Mouse (Mus musculus): ENCODE measurements around the gene Rhbdl1. TPM values are rescaled to one million over a fixed set of nuclear protein-coding genes. Genes with fewer than 3 reads are reported as not detected.
A peak's percentile ranks its signal among the peaks of the same experiment; 100 is the strongest.

Gene Rhbdl1
- total RNA-seq, 2 experiments from 2014 or later: 13.6 to 18.4 TPM

DNA sequence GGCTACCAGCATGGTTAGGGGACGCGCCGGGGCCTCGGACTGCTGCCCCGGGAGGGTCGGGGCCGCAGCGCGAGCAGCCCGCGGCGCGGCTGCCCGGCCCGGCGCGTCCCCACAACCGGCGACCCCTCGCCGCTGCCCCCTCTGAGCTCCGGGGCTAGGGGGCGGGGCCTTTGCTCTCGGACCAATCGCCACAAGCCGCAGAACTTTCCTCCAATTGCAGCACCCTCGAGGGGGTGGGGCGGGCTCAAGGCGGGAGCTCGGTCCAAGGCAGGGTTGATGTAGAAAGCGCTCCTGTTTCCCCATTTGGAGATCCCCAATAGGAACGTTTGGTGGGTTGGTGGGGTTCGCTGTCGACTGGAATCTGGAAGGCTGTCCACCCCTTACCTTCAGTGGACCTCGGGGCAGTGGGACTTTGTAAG is 40.1 kb downstream of the Rhbdl1 start, which contains the start of gene Metrn:
TSS of gene Metrn (minus strand) at position 186 of the 419 bp plus-strand sequence.
- peak; percentile 86 to 87 for DNase-seq (ENCODE audit: low spot score in 2 of 2)

- DNase-seq (ENCODE audit: low spot score in 2 of 2): peak in 1 of 2 experiments; percentile 38
Measured at GRCm38 (mm10) chr17:25796211-25796771, 40.8 kb downstream of the Rhbdl1 start.

DNA sequence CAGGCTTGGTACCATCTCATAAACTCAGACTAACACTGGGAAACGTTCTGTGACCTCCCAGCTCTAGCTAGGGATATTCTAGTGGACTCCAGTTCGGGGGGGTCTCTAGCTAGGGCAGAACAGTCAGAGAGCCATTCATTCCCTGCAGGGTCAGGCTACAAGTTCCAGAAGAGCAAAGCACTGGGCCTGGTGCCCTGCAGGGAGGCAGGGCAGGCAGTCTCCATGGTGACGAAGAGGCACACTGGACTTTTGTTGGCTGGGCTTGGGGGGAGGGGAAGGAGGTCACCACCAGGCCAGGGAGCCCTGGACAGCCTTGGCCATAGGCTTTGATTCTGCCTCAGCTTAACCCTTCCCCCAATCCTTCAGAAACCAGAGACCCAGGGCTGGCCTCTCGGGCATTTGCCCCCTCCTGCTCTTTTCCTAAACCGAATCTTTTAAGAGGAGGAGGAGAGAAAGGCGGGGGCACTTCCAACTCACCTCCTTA is 41.4 kb downstream of the Rhbdl1 start, which contains the start of gene AC134908.4:
TSS of gene AC134908.4 (minus strand) at position 51 of the 484 bp plus-strand sequence.
- no peak for DNase-seq (ENCODE audit: low spot score in 2 of 2)

DNA sequence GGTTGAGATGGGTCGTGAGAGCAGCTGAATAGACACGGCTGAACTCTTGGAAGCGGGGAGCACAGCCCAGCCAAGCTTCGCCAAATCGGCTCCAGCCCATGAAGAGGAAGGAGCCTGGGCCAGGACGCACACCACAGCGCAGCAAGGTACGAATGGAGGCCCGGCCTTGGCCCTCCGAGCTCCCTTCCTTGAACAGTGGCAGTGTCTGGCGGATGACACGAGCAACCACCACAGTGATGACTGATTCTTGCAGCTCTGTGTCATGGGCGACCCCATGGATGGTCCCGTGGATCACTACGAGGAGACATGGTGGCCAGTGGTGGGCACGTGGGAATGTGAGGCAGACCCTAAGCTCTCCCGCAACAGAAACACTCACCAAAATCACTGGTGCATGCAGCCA is 42.1 kb downstream of the Rhbdl1 start:
- no peak for DNase-seq (ENCODE audit: low spot score in 2 of 2)

- DNase-seq (ENCODE audit: low spot score in 2 of 2): no peak
Measured at GRCm38 (mm10) chr17:25794197-25794596, 42.9 kb downstream of the Rhbdl1 start.

DNA sequence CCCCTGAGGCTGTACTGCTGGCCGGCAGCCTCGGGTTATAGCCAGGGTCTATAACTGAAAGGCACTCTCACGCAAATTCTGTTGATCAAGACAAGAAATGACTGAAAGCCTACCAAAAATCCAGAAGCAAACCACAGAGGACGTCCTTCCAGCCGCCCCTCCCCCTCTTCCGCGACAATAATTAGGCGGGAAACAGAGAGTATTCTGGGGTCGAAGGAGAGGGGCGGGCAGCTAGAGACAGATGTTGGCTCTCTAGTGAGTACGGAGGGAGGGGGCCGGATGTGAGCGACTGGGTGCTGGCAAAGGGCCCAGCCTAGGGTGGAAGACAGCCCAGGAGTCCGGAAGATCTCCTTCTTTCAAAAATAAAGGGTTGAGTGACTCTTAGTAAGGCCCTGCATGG is 44.5 kb downstream of the Rhbdl1 start, which contains the start of gene Fam173a:
TSS of gene Fam173a (minus strand) at position 287 of the 400 bp plus-strand sequence.
- DNase-seq (ENCODE audit: low spot score in 2 of 2): peak; percentile 57 to 61

- DNase-seq (ENCODE audit: low spot score in 2 of 2): peak; percentile 81 to 85
Measured at GRCm38 (mm10) chr17:25791843-25792527, 45.1 kb downstream of the Rhbdl1 start.

DNA sequence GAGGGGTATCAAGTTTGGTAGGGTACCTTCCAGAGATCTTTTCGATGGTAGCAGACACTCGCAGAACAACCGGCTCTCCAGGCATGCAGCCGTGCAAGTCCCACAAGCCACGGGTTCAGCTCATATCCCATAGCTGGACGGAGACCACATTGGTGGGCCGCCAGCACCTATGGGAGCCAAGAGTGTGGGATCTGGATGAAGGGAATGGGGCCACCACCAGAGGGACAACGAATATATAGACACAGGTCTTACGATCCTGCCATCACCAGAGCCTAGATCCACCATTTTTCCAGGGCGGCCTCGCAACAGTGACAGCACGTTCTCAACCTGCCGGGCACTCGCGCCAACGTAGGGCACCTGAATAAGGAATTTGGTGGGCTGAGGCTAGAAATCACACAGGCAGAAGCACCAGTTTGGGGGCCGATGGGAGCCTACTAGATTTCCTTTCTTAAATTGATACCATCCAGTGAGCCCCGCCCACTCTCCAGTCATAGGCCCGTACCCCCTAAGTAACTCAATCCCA is 45.7 kb downstream of the Rhbdl1 start:
- no peak for DNase-seq (ENCODE audit: low spot score in 2 of 2)

DNA sequence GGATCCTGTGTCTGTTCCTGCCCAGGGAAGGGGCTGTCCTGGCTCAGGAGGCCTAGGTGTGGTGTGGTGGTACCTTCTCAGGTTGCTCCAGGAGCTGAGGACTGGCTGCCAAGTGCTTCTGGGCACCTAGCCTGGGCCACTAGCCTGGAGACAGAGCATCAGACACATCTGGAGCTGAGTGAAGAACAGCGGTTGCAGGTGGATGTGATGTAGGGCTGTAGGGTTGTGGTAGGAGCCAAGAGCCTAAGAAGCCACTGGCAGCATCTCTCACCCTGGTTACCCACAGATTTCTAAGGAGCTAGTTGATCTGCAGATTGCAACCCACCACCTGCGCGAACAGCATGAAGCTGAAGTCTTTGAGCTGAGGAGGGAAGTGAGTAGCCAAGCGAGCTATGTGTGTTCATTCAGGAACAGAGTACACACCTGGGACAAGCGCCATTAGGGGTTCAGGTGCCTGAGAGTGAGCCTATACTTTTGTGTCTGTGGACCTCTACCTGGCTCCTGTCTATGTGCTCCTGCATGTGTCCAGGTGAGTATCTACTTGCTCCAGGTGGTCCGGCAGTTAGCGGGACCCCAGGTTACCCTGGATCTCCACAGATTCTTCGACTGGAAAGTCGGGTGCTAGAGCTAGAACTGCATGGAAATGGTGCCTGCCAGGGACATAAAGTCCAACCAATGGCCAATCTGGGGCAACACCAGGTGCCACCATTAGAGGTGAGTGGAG is 50.2 kb downstream of the Rhbdl1 start:
- DNase-seq (ENCODE audit: low spot score in 2 of 2): no peak

DNA sequence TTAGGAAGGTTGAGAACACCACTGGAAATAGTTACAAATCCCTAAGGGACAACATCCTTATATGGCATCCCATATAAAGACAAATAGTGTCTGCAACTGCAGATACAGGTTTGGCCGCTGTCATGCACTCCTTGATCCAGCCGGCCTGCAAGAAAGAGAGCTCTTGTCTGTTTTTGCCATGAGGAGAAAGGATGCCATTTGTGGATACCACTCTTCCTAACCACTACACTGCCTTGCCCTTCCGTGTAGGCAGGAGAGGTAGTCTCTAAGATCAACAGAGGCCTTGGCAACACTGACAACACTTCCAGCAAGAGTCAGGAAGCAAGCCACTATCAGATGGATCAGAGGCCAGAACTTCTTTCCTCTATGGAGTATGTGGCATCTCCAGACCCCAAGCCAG is 50.8 kb downstream of the Rhbdl1 start, which contains the start of gene Ccdc78:
TSS of gene Ccdc78 (plus strand) at position 301 of the 400 bp plus-strand sequence.
- no peak for DNase-seq (ENCODE audit: low spot score in 2 of 2)

DNA sequence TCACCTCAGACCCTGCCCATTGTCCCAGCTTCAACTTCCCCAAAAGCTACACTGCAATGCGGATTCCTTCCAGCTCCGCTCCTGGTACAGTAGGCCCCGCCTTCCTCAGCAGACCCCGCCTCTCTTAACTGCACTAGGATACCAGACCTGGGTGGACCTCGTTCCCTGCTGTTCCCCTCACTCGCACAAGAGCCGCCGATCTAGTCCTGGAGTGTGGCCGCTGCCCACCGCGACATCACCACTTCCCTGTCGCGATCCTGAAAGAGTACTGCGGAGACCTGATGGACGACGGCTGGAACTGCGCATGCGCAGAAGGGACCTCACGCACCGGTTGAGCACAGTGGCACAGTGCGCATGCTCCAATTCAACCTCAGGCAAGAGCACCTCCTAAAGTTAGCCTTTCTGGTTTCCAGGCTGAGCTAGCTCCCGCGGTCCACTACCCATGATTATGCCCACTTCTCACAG is 51.8 kb downstream of the Rhbdl1 start, which contains the start of gene Haghl:
TSS of gene Haghl (minus strand) at position 393 of the 465 bp plus-strand sequence.
- peak; percentile 92 for DNase-seq (ENCODE audit: low spot score in 2 of 2)

Small RNA genes lying within 50 kb of the gene (microRNA-seq; reads per million reads assigned to microRNA genes)
- gene Mir3082 (ENCODE audit: borderline number of aligned reads in 2 of 2): 1.9 to 2.4 reads per million in 2 experiments

Other genes with a start within 250 kb of the Rhbdl1 start
- 1 to 10 TPM in 1 of 2 experiments, not detected in 1; 1.1 TPM for gene Gng13, start 120.1 kb downstream of the Rhbdl1 start, total RNA-seq (2021)
- gene Chtf18, start 109.9 kb downstream of the Rhbdl1 start, total RNA-seq (2021): 1 to 10 TPM; 2.6 to 2.7 TPM
- gene Rpusd1, start 109.6 kb downstream of the Rhbdl1 start, total RNA-seq (2021): 10 to 100 TPM; 10.2 to 12.8 TPM
- not detected for gene Mslnl, start 101.3 kb downstream of the Rhbdl1 start, total RNA-seq (2021)
- 10 to 100 TPM in 1 of 2 experiments, 1 to 10 TPM in 1; 6.5 to 11.5 TPM for gene Msln, start 82.9 kb downstream of the Rhbdl1 start, total RNA-seq (2021)
- 10 to 100 TPM; 35.8 to 37.1 TPM for gene Narfl, start 63.5 kb downstream of the Rhbdl1 start, total RNA-seq (2021)
- gene Haghl, start 51.6 kb downstream of the Rhbdl1 start, total RNA-seq (2021): 10 to 100 TPM; 17.4 to 23.7 TPM
- gene Ccdc78, start 50.7 kb downstream of the Rhbdl1 start, total RNA-seq (2021): not detected
- gene Fam173a, start 44.4 kb downstream of the Rhbdl1 start, total RNA-seq (2021): 10 to 100 TPM; 78.0 to 89.1 TPM
- 1 to 10 TPM in 1 of 2 experiments, not detected in 1; 1.4 TPM for gene AC134908.4, start 41.6 kb downstream of the Rhbdl1 start, total RNA-seq (2021)
- gene Metrn, start 40.2 kb downstream of the Rhbdl1 start, total RNA-seq (2021): 10 to 100 TPM; 23.7 to 25.7 TPM
- gene Fbxl16, start 28.2 kb downstream of the Rhbdl1 start, total RNA-seq (2021): 10 to 100 TPM; 20.3 to 61.4 TPM
- gene Wdr24, start 13.7 kb downstream of the Rhbdl1 start, total RNA-seq (2021): 10 to 100 TPM; 15.7 to 20.2 TPM
- 100 to 1,000 TPM in 1 of 2 experiments, 10 to 100 TPM in 1; 89.7 to 107 TPM for gene Jmjd8, start 8.4 kb downstream of the Rhbdl1 start, total RNA-seq (2021)
- 100 to 1,000 TPM; 142 to 175 TPM for gene Stub1, start 3.9 kb downstream of the Rhbdl1 start, total RNA-seq (2021)
- 10 to 100 TPM in 1 of 2 experiments, 1 to 10 TPM in 1; 9.3 to 13.1 TPM for gene Gm20683, start 4.5 kb upstream of the Rhbdl1 start, total RNA-seq (2021)
- gene Rhot2, start 7.6 kb upstream of the Rhbdl1 start, total RNA-seq (2021): 100 to 1,000 TPM; 110 TPM
- gene Wdr90, start 24.2 kb upstream of the Rhbdl1 start, total RNA-seq (2021): 10 to 100 TPM; 16.7 to 18.0 TPM
- 100 to 1,000 TPM; 302 to 373 TPM for gene Mcrip2, start 31.5 kb upstream of the Rhbdl1 start, total RNA-seq (2021)
- 100 to 1,000 TPM in 1 of 2 experiments, 10 to 100 TPM in 1; 97.4 to 106 TPM for gene Mettl26, start 37.8 kb upstream of the Rhbdl1 start, total RNA-seq (2021)
- gene Wfikkn1, start 43.6 kb upstream of the Rhbdl1 start, total RNA-seq (2021): 1 to 10 TPM in 1 of 2 experiments, under 1 TPM in 1; 0.93 to 2.0 TPM
- gene Rab40c, start 82.4 kb upstream of the Rhbdl1 start, total RNA-seq (2021): 10 to 100 TPM; 20.6 to 32.6 TPM
- gene Pigq, start 107.6 kb upstream of the Rhbdl1 start, total RNA-seq (2021): 100 to 1,000 TPM; 110 to 111 TPM
- gene Nhlrc4, start 107.7 kb upstream of the Rhbdl1 start, total RNA-seq (2021): not detected
- not detected for gene A930017K11Rik, start 115.3 kb upstream of the Rhbdl1 start, total RNA-seq (2021)
- gene Capn15, start 148.5 kb upstream of the Rhbdl1 start, total RNA-seq (2021): 10 to 100 TPM; 22.6 to 24.4 TPM
- 10 to 100 TPM; 22.6 to 24.6 TPM for gene Rab11fip3, start 232.3 kb upstream of the Rhbdl1 start, total RNA-seq (2021)

All from adrenal gland, adult 18-20 months (tissue).